Mouse (Mus musculus) lung, embryonic 15.5 days (tissue): ENCODE results near the gene Med19. TPM values are rescaled to one million over a fixed set of nuclear protein-coding genes. Genes with fewer than 3 reads are reported as not detected.

Experiments used
- ATAC-seq: fragments of 200-750 bp; cut with Nextera tagmentation; 2 replicates; pipeline ENCODE4 v1.8.0; 2017; ENCODE audit warnings: moderate number of reproducible peaks, borderline replicate concordance; ENCODE audit not compliant: low FRiP score, low TSS enrichment; ENCODE audit errors: extremely low read depth
- H3K27ac ChIP-seq: fragments of 300-500 bp; sonication (generic); 2 replicates; pipeline ENCODE4 v1.5.1; 2015; ENCODE audit warnings: moderate library complexity, mild to moderate bottlenecking, inconsistent platforms
- H3K27me3 ChIP-seq: fragments of 300-500 bp; sonication (generic); 2 replicates; pipeline ENCODE4 v1.6.1; 2015; ENCODE audit warnings: inconsistent platforms
- H3K36me3 ChIP-seq: fragments of 300-500 bp; sonication (generic); 2 replicates; pipeline ENCODE4 v1.6.1; 2015; ENCODE audit warnings: inconsistent platforms
- H3K4me1 ChIP-seq: fragments of 300-500 bp; sonication (generic); 2 replicates; pipeline ENCODE4 v1.6.1; 2015; ENCODE audit warnings: inconsistent platforms
- H3K4me2 ChIP-seq: fragments of 300-500 bp; sonication (generic); 2 replicates; pipeline ENCODE4 v1.6.1; 2015; ENCODE audit warnings: inconsistent platforms, mild to moderate bottlenecking, moderate library complexity
- H3K4me3 ChIP-seq: fragments of 300-500 bp; sonication (generic); 2 replicates; pipeline ENCODE4 v1.5.1; 2015; ENCODE audit warnings: mild to moderate bottlenecking, inconsistent platforms
- H3K9ac ChIP-seq: fragments of 300-500 bp; sonication (generic); 2 replicates; pipeline ENCODE4 v1.6.1; 2015; ENCODE audit warnings: inconsistent platforms
- H3K9me3 ChIP-seq: fragments of 300-500 bp; sonication (generic); 2 replicates; pipeline ENCODE4 v1.6.1; 2016; ENCODE audit warnings: inconsistent platforms
- WGBS: fragments of 180-500 bp; shearing (Covaris S2); methylation state at CpG from one replicate; pipeline ENCODE4 v1.1.7; 2015; 5-methylcytosine and 5-hydroxymethylcytosine counted together
- polyA plus RNA-seq: library from polyadenylated mRNA; unstranded; fragments of >200 nt; fragmentation: Nextera tagmentation; extraction: Ambion mirVana; gene quantifications from 2 replicates; pipeline ENCODE4 v1.2.1, GENCODE M21; 2015

The Med19 gene
- polyA plus RNA-seq, 1 experiment from 2014 or later: 38.0 TPM

DNA sequence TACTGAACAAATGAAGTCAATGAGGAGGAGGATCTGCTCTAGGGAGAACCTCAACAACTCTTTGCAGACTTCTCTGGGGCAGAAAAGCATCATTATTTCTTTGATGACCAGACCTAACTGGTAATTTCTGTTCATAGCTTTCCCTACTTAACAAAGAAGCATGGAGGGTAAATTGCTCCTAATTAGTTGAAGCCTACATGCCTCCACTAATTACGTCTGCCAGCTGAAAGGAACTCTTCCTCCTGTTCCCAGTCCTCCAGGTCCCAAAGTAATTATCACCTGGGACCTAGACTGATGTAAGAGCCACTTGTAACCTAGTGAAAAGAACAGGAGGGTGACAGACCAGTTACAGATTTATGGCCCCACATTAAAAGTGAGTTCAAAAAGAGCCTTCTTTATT, 29.3 kb downstream of the Med19 start:
- Histone ChIP-seq H3K27ac (no peak overlapping the region), H3K4me3 (no peak overlapping the region), H3K27me3 (no peaks in the 10 kb centered on the region), H3K9ac (no peak overlapping the region), H3K4me1 (0 out of 2 replicates have a peak, but pooled peaks cover 5% of the 10 kb centered on the region), H3K36me3 (peaks cover 20% of the 10 kb centered on the region), H3K9me3 (no peaks in the 10 kb centered on the region), H3K4me2 (no peak overlapping the region)
- no peak for ATAC-seq
- WGBS: 66% methylated on average over 1 of the region's 1 CpGs

DNA sequence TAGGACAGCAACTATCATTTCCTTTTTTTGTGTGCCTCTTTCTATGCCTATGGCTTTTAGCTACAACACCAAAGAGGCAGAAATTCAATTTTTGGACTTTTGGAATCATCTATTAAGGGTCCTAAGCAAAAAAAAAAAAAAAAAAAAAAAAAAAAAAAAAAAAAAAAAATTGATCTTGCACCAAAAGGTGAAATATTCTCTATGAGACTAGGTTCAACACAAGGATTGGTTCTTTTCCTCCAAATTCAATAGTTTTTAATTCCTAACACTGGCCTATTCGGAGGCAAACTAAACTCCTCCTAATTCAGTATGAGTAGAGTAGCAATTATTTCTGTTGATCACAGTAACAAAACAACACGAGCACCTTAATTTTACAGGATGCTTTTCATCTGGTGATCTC, 33.7 kb downstream of the Med19 start:
- 86% methylated on average over 2 of the region's 2 CpGs for WGBS
- Histone ChIP-seq H3K9ac (no peak overlapping the region), H3K4me2 (no peak overlapping the region), H3K27ac (no peak overlapping the region), H3K36me3 (peaks cover 19% of the 10 kb centered on the region), H3K9me3 (no peaks in the 10 kb centered on the region), H3K27me3 (no peaks in the 10 kb centered on the region), H3K4me1 (peaks cover 15% of the 10 kb centered on the region), H3K4me3 (no peak overlapping the region)
- no peak for ATAC-seq

DNA sequence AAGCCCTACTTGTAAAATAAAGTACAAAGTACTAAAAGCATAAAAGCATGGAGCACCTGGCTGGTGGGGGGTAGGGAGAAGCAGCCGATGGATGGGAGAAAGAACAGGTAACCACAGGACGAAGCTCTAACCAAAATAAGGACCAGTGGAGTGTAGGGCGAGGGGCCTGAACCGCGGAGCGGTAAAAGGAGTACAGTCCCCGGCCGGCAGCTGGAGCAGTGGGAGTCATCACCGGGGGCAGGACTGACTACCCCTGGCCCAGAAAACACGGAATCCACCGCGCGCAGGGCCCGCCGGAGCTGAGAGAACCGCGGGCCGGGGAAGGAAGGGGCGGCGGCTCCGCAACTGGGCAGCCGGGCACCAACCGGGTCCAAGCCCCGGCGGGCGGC, 36.2 kb downstream of the Med19 start:
- peak overlapping the region; percentile 96 for H3K9ac ChIP-seq
- H3K27ac ChIP-seq: peak overlapping the region; percentile 97
- ATAC-seq: peak; percentile 5; the same call in 1 of the 2 replicates
- H3K36me3 ChIP-seq: peaks cover 13% of the 10 kb centered on the region
- H3K9me3 ChIP-seq: no peaks in the 10 kb centered on the region
- peaks cover 13% of the 10 kb centered on the region for H3K4me1 ChIP-seq
- H3K27me3 ChIP-seq: no peaks in the 10 kb centered on the region
- peak overlapping the region; percentile 54 for H3K4me2 ChIP-seq
- WGBS: under 1% methylated on average over 12 of the region's 26 CpGs
- H3K4me3 ChIP-seq: peak overlapping the region; percentile 94

GRCm38 (mm10) chr2:84714811-84715561, 36.8 kb downstream of the Med19 start, which contains the start of gene Zdhhc5:
TSS of gene Zdhhc5 (minus strand) at chr2:84715180.
- peak; percentile 95 for ATAC-seq
- peaks cover 10% of the 10 kb centered on the region for H3K36me3 ChIP-seq
- WGBS: under 1% methylated on average over 66 of the region's 107 CpGs
- H3K4me2 ChIP-seq: peak within 1 kb of the TSS; percentile 73
- H3K27ac ChIP-seq: peak within 1 kb of the TSS; percentile 97
- no peaks in the 10 kb centered on the region for H3K27me3 ChIP-seq
- H3K9ac ChIP-seq: peak within 1 kb of the TSS; percentile 96
- H3K9me3 ChIP-seq: no peaks in the 10 kb centered on the region
- peak within 1 kb of the TSS; percentile 94 for H3K4me3 ChIP-seq
- peaks cover 13% of the 10 kb centered on the region for H3K4me1 ChIP-seq

- WGBS: under 1% methylated on average over 33 of the region's 33 CpGs
- Histone ChIP-seq H3K4me2 (peak overlapping the region; percentile 73), H3K4me3 (peak overlapping the region; percentile 94), H3K36me3 (peaks cover 2% of the 10 kb centered on the region), H3K4me1 (peaks cover 13% of the 10 kb centered on the region), H3K27ac (peak overlapping the region; percentile 97), H3K9ac (peak overlapping the region; percentile 76), H3K27me3 (no peaks in the 10 kb centered on the region), H3K9me3 (no peaks in the 10 kb centered on the region)
- peak; percentile 95 for ATAC-seq
Measured at GRCm38 (mm10) chr2:84715562-84716361, 37.6 kb downstream of the Med19 start.

DNA sequence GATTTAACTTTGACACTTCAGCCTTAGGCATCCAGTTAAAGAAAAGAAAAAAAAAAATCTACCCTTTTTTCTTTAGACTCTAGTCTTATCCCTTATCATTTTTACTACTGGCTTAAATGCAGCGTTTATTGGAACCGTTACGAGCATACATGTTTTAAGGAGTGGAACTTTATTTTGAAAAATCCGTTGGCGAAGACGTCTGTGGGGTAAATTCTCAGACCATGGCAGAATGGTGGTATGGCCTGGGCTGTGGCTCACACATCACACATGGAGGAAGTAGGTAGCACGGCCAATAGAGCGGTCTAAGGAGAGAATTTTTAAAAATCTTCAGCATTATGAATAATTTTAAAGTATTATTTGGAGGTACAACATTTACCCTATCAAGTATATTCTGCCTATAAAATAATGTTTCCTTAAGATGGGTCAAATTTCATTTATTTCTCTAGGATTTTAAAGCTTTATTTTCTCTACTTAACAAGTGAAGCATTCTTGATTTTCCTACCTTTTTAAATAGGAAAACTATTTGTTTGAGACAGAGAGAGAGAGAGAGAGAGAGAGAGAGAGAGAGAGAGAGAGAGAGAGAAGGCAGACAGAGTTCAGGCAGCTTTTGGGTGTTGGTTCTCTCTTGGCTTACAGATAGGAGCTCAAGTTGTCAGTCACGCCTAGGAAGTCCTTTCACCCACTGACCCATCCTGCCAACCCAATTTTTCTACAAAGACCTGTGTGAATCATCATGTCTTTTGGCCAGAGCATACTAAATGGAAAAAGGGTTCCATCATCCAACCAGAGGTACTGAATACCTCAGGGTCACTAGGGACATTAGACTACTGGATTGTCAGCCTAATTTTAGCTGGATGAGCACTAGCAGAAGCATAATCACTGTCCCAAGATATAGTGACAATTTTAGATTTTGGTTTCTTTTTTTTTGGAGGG, 38.5 kb downstream of the Med19 start:
- peak overlapping the region; percentile 97 for H3K27ac ChIP-seq
- H3K4me1 ChIP-seq: peaks cover 13% of the 10 kb centered on the region
- no peaks in the 10 kb centered on the region for H3K9me3 ChIP-seq
- no peaks in the 10 kb centered on the region for H3K27me3 ChIP-seq
- no peak for ATAC-seq
- peak overlapping the region; percentile 94 for H3K4me3 ChIP-seq
- WGBS: 24% methylated on average over 9 of the region's 9 CpGs
- peaks cover 7% of the 10 kb centered on the region; the same call in 1 of the 2 replicates for H3K36me3 ChIP-seq
- H3K4me2 ChIP-seq: peak overlapping the region; percentile 73
- H3K9ac ChIP-seq: peak overlapping the region; percentile 76

DNA sequence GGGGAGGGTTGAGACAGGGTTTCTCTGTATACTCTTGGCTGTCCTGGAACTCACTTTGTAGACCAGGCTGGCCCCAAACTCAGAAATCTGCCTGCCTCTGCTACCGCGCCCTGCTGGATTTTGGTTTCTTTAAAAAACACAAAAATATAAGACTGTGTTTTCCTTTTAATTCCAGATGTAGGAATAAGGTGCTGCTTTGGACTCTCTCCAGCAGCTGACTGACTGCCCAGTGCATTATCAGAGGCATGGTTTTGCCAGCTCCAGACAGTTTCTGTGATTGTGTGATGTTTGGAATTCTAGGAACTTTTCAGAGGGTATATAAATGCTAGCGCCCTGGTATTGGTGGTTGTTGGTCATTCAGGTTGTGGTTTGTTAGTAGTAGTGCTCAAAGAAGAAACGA, 39.2 kb downstream of the Med19 start:
- Histone ChIP-seq H3K4me1 (peaks cover 13% of the 10 kb centered on the region), H3K9me3 (no peaks in the 10 kb centered on the region), H3K27me3 (no peaks in the 10 kb centered on the region), H3K36me3 (peaks cover 10% of the 10 kb centered on the region; the same call in 1 of the 2 replicates), H3K9ac (no peak overlapping the region), H3K27ac (no peak overlapping the region), H3K4me2 (no peak overlapping the region), H3K4me3 (no peak overlapping the region)
- 90% methylated on average over 4 of the region's 4 CpGs for WGBS
- no peak for ATAC-seq

DNA sequence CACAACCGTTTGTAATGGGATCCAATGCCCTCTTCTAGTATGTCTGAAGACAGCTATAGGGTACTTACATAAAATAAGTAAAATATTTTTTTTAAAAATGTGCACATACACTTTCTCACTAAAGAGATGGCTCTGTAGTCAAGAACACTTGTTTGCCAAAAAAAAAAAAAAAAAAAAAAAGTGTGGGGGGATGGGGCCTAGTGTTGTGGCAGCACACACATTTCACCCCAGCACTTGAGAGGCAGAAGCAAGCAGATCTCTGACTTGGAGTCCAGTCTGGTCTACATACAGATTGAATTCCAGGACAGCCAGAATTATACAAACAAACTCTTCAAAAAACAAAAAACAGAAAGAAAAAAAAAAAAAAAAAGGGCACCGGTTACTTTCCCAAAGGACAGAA, 42.5 kb downstream of the Med19 start:
- Histone ChIP-seq H3K9me3 (no peaks in the 10 kb centered on the region), H3K4me3 (no peak overlapping the region), H3K36me3 (peaks cover 24% of the 10 kb centered on the region), H3K4me1 (peaks cover 11% of the 10 kb centered on the region), H3K4me2 (no peak overlapping the region), H3K9ac (no peak overlapping the region), H3K27me3 (no peaks in the 10 kb centered on the region), H3K27ac (no peak overlapping the region)
- WGBS: 91% methylated on average over 2 of the region's 2 CpGs
- no peak for ATAC-seq

GRCm38 (mm10) chr2:84721182-84721581, 43.0 kb downstream of the Med19 start:
- Histone ChIP-seq H3K27ac (no peak overlapping the region), H3K9ac (no peak overlapping the region), H3K9me3 (no peaks in the 10 kb centered on the region), H3K4me1 (peaks cover 15% of the 10 kb centered on the region), H3K36me3 (peaks cover 24% of the 10 kb centered on the region), H3K4me3 (no peak overlapping the region), H3K4me2 (no peak overlapping the region), H3K27me3 (no peaks in the 10 kb centered on the region)
- ATAC-seq: no peak
- 85% methylated on average over 3 of the region's 3 CpGs for WGBS

GRCm38 (mm10) chr2:84723856-84724255, 45.7 kb downstream of the Med19 start:
- no peak for ATAC-seq
- no peak overlapping the region for H3K4me2 ChIP-seq
- H3K36me3 ChIP-seq: peaks cover 24% of the 10 kb centered on the region
- H3K4me1 ChIP-seq: peaks cover 15% of the 10 kb centered on the region
- 93% methylated on average over 14 of the region's 14 CpGs for WGBS
- no peak overlapping the region for H3K9ac ChIP-seq
- no peaks in the 10 kb centered on the region for H3K27me3 ChIP-seq
- no peaks in the 10 kb centered on the region for H3K9me3 ChIP-seq
- no peak overlapping the region for H3K27ac ChIP-seq
- H3K4me3 ChIP-seq: no peak overlapping the region

DNA sequence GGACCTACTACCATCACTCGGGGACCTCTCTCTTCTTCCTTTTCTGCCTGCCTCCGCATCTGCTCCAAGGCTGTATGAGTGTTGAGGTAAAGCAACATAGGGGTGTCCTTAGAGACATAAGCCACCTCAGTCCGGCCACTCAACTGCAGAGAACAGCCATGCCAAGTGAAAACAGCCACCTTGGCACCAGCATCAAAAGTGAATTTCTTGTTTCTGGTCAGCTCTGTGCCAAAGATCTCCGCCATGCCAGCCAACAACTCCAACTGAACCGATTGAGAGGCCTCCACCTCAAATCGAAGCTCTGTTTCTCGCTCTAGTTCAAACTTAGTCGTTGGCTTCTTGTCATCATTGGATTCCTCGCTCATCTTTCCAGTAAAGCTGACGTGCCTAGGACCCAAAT, 47.6 kb downstream of the Med19 start:
- WGBS: 90% methylated on average over 10 of the region's 10 CpGs
- Histone ChIP-seq H3K36me3 (peaks cover 24% of the 10 kb centered on the region), H3K9me3 (no peaks in the 10 kb centered on the region), H3K4me1 (peaks cover 15% of the 10 kb centered on the region), H3K9ac (no peak overlapping the region), H3K4me2 (peak overlapping the region; percentile 85; the same call in 1 of the 2 replicates), H3K4me3 (no peak overlapping the region), H3K27me3 (no peaks in the 10 kb centered on the region), H3K27ac (no peak overlapping the region)
- no peak for ATAC-seq
